ENCODE assay signal across 9 mouse cellular contexts in the genomic region with DNA sequence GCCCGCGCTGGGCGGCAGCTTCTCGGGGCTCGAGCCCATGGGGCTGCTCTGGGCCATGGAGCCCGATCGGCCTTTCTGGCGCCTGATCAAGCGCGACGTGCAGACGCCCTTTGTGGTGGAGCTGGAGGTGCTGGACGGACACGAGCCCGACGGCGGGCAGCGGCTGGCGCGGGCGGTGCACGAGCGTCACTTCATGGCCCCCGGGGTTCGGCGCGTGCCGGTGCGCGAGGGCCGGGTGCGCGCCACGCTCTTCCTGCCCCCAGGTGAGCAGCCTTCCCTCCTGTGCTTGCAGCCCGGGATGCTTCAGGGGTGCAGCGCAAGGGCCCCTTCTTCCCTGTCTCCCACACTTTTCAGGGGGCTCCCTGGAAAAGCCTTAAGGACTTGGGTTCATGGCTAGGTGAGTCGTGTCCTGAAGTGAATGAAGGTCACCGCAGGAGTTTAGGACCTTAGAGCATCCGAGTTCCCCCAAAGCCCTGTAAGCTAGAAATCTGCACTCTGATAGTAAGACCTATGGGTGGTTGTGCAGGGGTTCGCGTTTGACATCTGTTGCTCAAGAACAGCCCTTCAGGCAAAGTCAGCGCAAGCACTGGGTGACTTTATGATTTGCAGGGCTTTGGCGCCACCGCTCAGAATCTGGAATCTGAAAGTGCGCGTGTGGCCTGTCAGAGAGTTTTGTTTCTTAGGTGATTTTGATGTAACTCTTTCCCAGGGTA. TPM values are rescaled to one million over a fixed set of nuclear protein-coding genes. Genes with fewer than 3 reads are reported as not detected.
DNase-seq lines count a peak whose midpoint lies in the region; ATAC-seq and TF ChIP-seq lines count a peak whose summit lies in the region.
"Had no signal": no experiment of that assay in that cellular context is flagged by ENCODE, and none has a peak within 500 bp of the region (broad histone marks: within the 10 kb centered on the region; RNA-seq: fewer than 3 reads in every experiment).

No protein-coding gene starts in this region.

- H3K9me3 ChIP-seq in limb, embryonic 10.5 days (replicated peaks), result no peaks in the 10 kb centered on the region
- H3K9me3 ChIP-seq in midbrain, postnatal 0 days (ENCODE audit: low read length), result no peaks in the 10 kb centered on the region

- H3K4me3 ChIP-seq in gastrocnemius, adult 2 months, result peak overlapping the region; percentile 56
- peak overlapping the region; percentile 55 for H3K4me3 ChIP-seq in limb, embryonic 10.5 days
- H3K4me3 ChIP-seq in midbrain, postnatal 0 days (ENCODE audit: low read depth, low read length), result peak overlapping the region; percentile 41

- no peak overlapping the region for H3K27ac ChIP-seq in gastrocnemius, adult 2 months
- H3K27ac ChIP-seq in limb, embryonic 10.5 days, result peak overlapping the region; percentile 62
- H3K27ac ChIP-seq in midbrain, postnatal 0 days (ENCODE audit: low read depth, low read length), result no peak overlapping the region

- no peak for TF ChIP-seq CTCF in gastrocnemius, adult 2 months (IDR thresholded peaks at IDR 0.05)
- peak; percentile 48 for TF ChIP-seq CTCF in midbrain, postnatal 0 days (IDR thresholded peaks at IDR 0.05)

- peaks cover 38% of the 10 kb centered on the region for H3K27me3 ChIP-seq in limb, embryonic 10.5 days (ENCODE audit: low read depth, poor library complexity, severe bottlenecking)
- 0 out of 2 replicates have a peak, but pooled peaks cover 3% of the 10 kb centered on the region for H3K27me3 ChIP-seq in midbrain, postnatal 0 days (ENCODE audit: insufficient read depth, low read length)

- peaks cover 9% of the 10 kb centered on the region for H3K4me1 ChIP-seq in limb, embryonic 10.5 days
- H3K4me1 ChIP-seq in midbrain, postnatal 0 days (ENCODE audit: insufficient read depth, low read length), result no peaks in the 10 kb centered on the region

- no peaks in the 10 kb centered on the region for H3K36me3 ChIP-seq in limb, embryonic 10.5 days
- H3K36me3 ChIP-seq in midbrain, postnatal 0 days (ENCODE audit: insufficient read depth, low read length), result no peaks in the 10 kb centered on the region
- H3K36me3 ChIP-seq: G1E had no signal

- intact Hi-C loops in gastrocnemius, adult 2 months (cut with DNase I), result no loop called here
- intact Hi-C loops in heart, postnatal 10 days (cut with DNase I), result loop anchor here (2.0 kb wide), 1 partner anchor 83 kb away; no protein-coding TSS in a partner anchor

- H3K9ac ChIP-seq in midbrain, postnatal 0 days (replicated peaks; ENCODE audit: low read length, poor library complexity, severe bottlenecking), result 0 out of 2 replicates have a peak overlapping the region, but pooled peaks have one; percentile 36

- 3% methylated on average over 41 of the region's 46 CpGs for WGBS in limb, embryonic 10.5 days
- WGBS in midbrain, postnatal 0 days, result 2% methylated on average over 37 of the region's 46 CpGs

- ATAC-seq in common myeloid progenitor, adult 5-6 weeks (replicated peaks; ENCODE audit: low read depth, poor library complexity, severe bottlenecking), result peak; percentile 58; the same call in 1 of the 2 replicates
- ATAC-seq in midbrain, postnatal 0 days (ENCODE audit: low FRiP score), result no peak

- DNase-seq in gastrocnemius, adult 2 months, result no peak
- no peak for DNase-seq in gastrocnemius, postnatal 25 days
- DNase-seq in heart, postnatal 10 days, result peak; percentile 50 to 53
- peak; percentile 56 for DNase-seq in limb, embryonic 10.5 days (ENCODE audit: low spot score)
- peak; percentile 57 for DNase-seq in midbrain, postnatal 0 days (ENCODE audit: low spot score)
- DNase-seq in spleen, adult 12 weeks (ENCODE audit: low spot score), result no peak
- DNase-seq in layer of hippocampus, adult 8-10 months (ENCODE audit: low spot score in 2 of 2), result no peak

- peak overlapping the region; percentile 63 for H3K4me2 ChIP-seq in midbrain, postnatal 0 days (ENCODE audit: low read depth, low read length, poor library complexity, severe bottlenecking)

RNA-seq across cellular contexts. Expression of gene Acot3, which starts 1.9 kb away (rescaled TPM):
- total RNA-seq in gastrocnemius, adult 2 months (2021), result not detected
- total RNA-seq in gastrocnemius, postnatal 25 days (2021), result not detected
- not detected in 2 replicates for total RNA-seq in common myeloid progenitor, adult 5-6 weeks (2017)
- 1 to 10 TPM; 2.6 to 3.7 TPM for total RNA-seq in heart, postnatal 10 days (2021)
- polyA plus RNA-seq in limb, embryonic 10.5 days (2016; fragmentation: Nextera tagmentation; extraction: Ambion mirVana), result 0.26 and 0.28 TPM in 2 replicates
- 0.77 and 3.4 TPM in 2 replicates for total RNA-seq in midbrain, postnatal 0 days (2014; rRNA removed)
- polyA plus RNA-seq in midbrain, postnatal 0 days (2015; fragmentation: Nextera tagmentation; extraction: Ambion mirVana), result 0.99 and 2.0 TPM in 2 replicates
- 1 to 10 TPM; 2.4 to 3.1 (median 2.8) TPM for total RNA-seq in layer of hippocampus, adult 8-10 months (2022)
- total RNA-seq: G1E had no signal

RNA-seq across cellular contexts. Expression of gene Gm49366, which starts 15.1 kb away (rescaled TPM):
- not detected for total RNA-seq in gastrocnemius, adult 2 months (2021)
- total RNA-seq in gastrocnemius, postnatal 25 days (2021), result not detected
- not detected in 2 replicates for total RNA-seq in common myeloid progenitor, adult 5-6 weeks (2017)
- not detected for total RNA-seq in heart, postnatal 10 days (2021)
- polyA plus RNA-seq in limb, embryonic 10.5 days (2016; fragmentation: Nextera tagmentation; extraction: Ambion mirVana), result not detected in 2 replicates
- not detected in 2 replicates for total RNA-seq in midbrain, postnatal 0 days (2014; rRNA removed)
- polyA plus RNA-seq in midbrain, postnatal 0 days (2015; fragmentation: Nextera tagmentation; extraction: Ambion mirVana), result not detected in 2 replicates
- total RNA-seq in layer of hippocampus, adult 8-10 months (2022), result not detected
- total RNA-seq: G1E had no signal
- polyA plus RNA-seq: G1E had no signal

RNA-seq across cellular contexts. Expression of gene Acot5, which starts 15.3 kb away (rescaled TPM):
- under 1 TPM in 1 of 2 experiments, not detected in 1; 0.17 TPM for total RNA-seq in gastrocnemius, adult 2 months (2021)
- total RNA-seq in gastrocnemius, postnatal 25 days (2021), result not detected
- total RNA-seq in common myeloid progenitor, adult 5-6 weeks (2017), result not detected in 2 replicates
- total RNA-seq in heart, postnatal 10 days (2021), result not detected
- polyA plus RNA-seq in limb, embryonic 10.5 days (2016; fragmentation: Nextera tagmentation; extraction: Ambion mirVana), result not detected in 2 replicates
- 1.5 and 2.0 TPM in 2 replicates for total RNA-seq in midbrain, postnatal 0 days (2014; rRNA removed)
- 0.77 and 1.1 TPM in 2 replicates for polyA plus RNA-seq in midbrain, postnatal 0 days (2015; fragmentation: Nextera tagmentation; extraction: Ambion mirVana)
- 1 to 10 TPM; 4.4 to 5.3 (median 5.2) TPM for total RNA-seq in layer of hippocampus, adult 8-10 months (2022)
- total RNA-seq: G1E had no signal
- polyA plus RNA-seq: G1E had no signal

RNA-seq across cellular contexts. Expression of gene Acot4, which starts 15.7 kb away (rescaled TPM):
- under 1 TPM; 0.05 to 0.08 TPM for total RNA-seq in gastrocnemius, adult 2 months (2021)
- total RNA-seq in gastrocnemius, postnatal 25 days (2021), result under 1 TPM; 0.05 to 0.43 TPM
- not detected in 2 replicates for total RNA-seq in common myeloid progenitor, adult 5-6 weeks (2017)
- 1 to 10 TPM; 1.6 to 2.0 TPM for total RNA-seq in heart, postnatal 10 days (2021)
- 0.15 and 0.16 TPM in 2 replicates for polyA plus RNA-seq in limb, embryonic 10.5 days (2016; fragmentation: Nextera tagmentation; extraction: Ambion mirVana)
- 0.33 and 1.7 TPM in 2 replicates for total RNA-seq in midbrain, postnatal 0 days (2014; rRNA removed)
- 0.84 and 1.3 TPM in 2 replicates for polyA plus RNA-seq in midbrain, postnatal 0 days (2015; fragmentation: Nextera tagmentation; extraction: Ambion mirVana)
- 1 to 10 TPM; 2.2 to 3.3 (median 2.7) TPM for total RNA-seq in layer of hippocampus, adult 8-10 months (2022)
- polyA plus RNA-seq: G1E had no signal

RNA-seq across cellular contexts. Expression of gene Acot1, which starts 44.5 kb away (rescaled TPM):
- total RNA-seq in gastrocnemius, adult 2 months (2021), result 1 to 10 TPM; 2.2 to 3.9 TPM
- 1 to 10 TPM in 1 of 2 experiments, under 1 TPM in 1; 0.83 to 4.1 TPM for total RNA-seq in gastrocnemius, postnatal 25 days (2021)
- total RNA-seq in common myeloid progenitor, adult 5-6 weeks (2017), result 7.9 and 10.9 TPM in 2 replicates
- 100 to 1,000 TPM; 127 to 159 TPM for total RNA-seq in heart, postnatal 10 days (2021)
- 20.9 and 27.7 TPM in 2 replicates for polyA plus RNA-seq in limb, embryonic 10.5 days (2016; fragmentation: Nextera tagmentation; extraction: Ambion mirVana)
- 117 and 120 TPM in 2 replicates for total RNA-seq in midbrain, postnatal 0 days (2014; rRNA removed)
- polyA plus RNA-seq in midbrain, postnatal 0 days (2015; fragmentation: Nextera tagmentation; extraction: Ambion mirVana), result 114 and 120 TPM in 2 replicates
- 10 to 100 TPM; 21.5 to 25.1 (median 24.2) TPM for total RNA-seq in layer of hippocampus, adult 8-10 months (2022)
- polyA plus RNA-seq: G1E had no signal

Comparison
In these comparisons a context has a peak if more than half of its experiments do, and no peak if none do; other contexts are left out.
1. DNase-seq: peak in heart, postnatal 10 days (2 of 2), limb, embryonic 10.5 days (single experiment) and midbrain, postnatal 0 days (single experiment); none in gastrocnemius, adult 2 months (single experiment), gastrocnemius, postnatal 25 days (single experiment), spleen, adult 12 weeks (single experiment) and layer of hippocampus, adult 8-10 months (0 of 2).
2. Peak in every context shown above with its lines, with median percentiles within 50 percentile points of each other: H3K4me3 ChIP-seq.